Mouse (Mus musculus) heart, adult 2 months (tissue): ENCODE results near the gene H2-DMa. TPM values are rescaled to one million over a fixed set of nuclear protein-coding genes. Genes with fewer than 3 reads are reported as not detected.

Experiments used
- DNase-seq, 2 experiments: peaks; one replicate each; pipeline ENCODE4 v3.0.0; 2021
- H3K27ac ChIP-seq: fragments of 200-600 bp; 2 replicates; pipeline ENCODE4 v1.8.1; 2022
- H3K27me3 ChIP-seq: fragments of 200-500 bp; 2 replicates; pipeline ENCODE4 v1.6.1; 2012; ENCODE audit warnings: mild to moderate bottlenecking, low read length, inconsistent platforms, mixed read lengths; ENCODE audit not compliant: control insufficient read depth, insufficient read depth
- H3K36me3 ChIP-seq: fragments of 200-500 bp; 2 replicates; pipeline ENCODE4 v1.6.1; 2012; ENCODE audit warnings: low read length, inconsistent platforms; ENCODE audit not compliant: control insufficient read depth, insufficient read depth
- H3K4me1 ChIP-seq: fragments of 200-500 bp; 2 replicates; pipeline ENCODE4 v1.6.1; 2011; ENCODE audit warnings: low read length; ENCODE audit not compliant: control insufficient read depth, insufficient read depth
- H3K4me3 ChIP-seq: fragments of 200-600 bp; 2 replicates; pipeline ENCODE4 v1.8.1; 2022
- H3K79me2 ChIP-seq: fragments of 200-500 bp; replicated peaks from 2 replicates; pipeline ENCODE4 v1.6.1; 2012; ENCODE audit warnings: mild to moderate bottlenecking, inconsistent platforms, low read length, moderate library complexity, mixed read lengths; ENCODE audit not compliant: control insufficient read depth, insufficient read depth
- H3K9ac ChIP-seq: fragments of 200-500 bp; 2 replicates; pipeline ENCODE4 v1.6.1; 2012; ENCODE audit warnings: low read depth, mild to moderate bottlenecking, control low read depth, inconsistent platforms, low read length, mixed read lengths
- CTCF ChIP-seq: fragments of 200-600 bp; IDR thresholded peaks from 2 replicates; pipeline ENCODE4 v1.8.1; 2022; ENCODE audit warnings: antibody characterized with exemption, mild to moderate bottlenecking, moderate library complexity
- EP300 ChIP-seq: fragments of 200-500 bp; IDR thresholded peaks from 2 replicates; pipeline ENCODE4 v1.6.1; 2011; ENCODE audit warnings: low read depth, low read length, control low read depth; ENCODE audit not compliant: insufficient read depth
- POLR2A ChIP-seq: fragments of 200-500 bp; IDR thresholded peaks from 2 replicates; pipeline ENCODE4 v1.6.1; 2011; ENCODE audit warnings: mild to moderate bottlenecking, low read depth, low read length, control low read depth; ENCODE audit not compliant: insufficient read depth
- WGBS: fragments of 180-500 bp; shearing (Covaris S2); methylation state at CpG from one replicate; pipeline ENCODE4 v1.1.7; 2018; 5-methylcytosine and 5-hydroxymethylcytosine counted together
- intact Hi-C: fragments of 180-260 bp; cut with DNase I; formaldehyde crosslinking; loops from one replicate; pipeline ENCODE4 v1.15.1; 2025
- polyA plus RNA-seq: library from polyadenylated mRNA; depleted of rRNA; stranded (reverse); fragments of >200 nt; gene quantifications from 2 replicates; pipeline ENCODE4 v1.2.3, GENCODE M21; 2012
- total RNA-seq, 2 experiments: library from RNA; stranded (reverse); gene quantifications; 2 replicates each; pipeline ENCODE4 v1.2.3; 2021

The H2-DMa gene
- total and polyA plus RNA-seq, 3 experiments, result 4.0 to 21.3 (median 7.5) TPM

DNA sequence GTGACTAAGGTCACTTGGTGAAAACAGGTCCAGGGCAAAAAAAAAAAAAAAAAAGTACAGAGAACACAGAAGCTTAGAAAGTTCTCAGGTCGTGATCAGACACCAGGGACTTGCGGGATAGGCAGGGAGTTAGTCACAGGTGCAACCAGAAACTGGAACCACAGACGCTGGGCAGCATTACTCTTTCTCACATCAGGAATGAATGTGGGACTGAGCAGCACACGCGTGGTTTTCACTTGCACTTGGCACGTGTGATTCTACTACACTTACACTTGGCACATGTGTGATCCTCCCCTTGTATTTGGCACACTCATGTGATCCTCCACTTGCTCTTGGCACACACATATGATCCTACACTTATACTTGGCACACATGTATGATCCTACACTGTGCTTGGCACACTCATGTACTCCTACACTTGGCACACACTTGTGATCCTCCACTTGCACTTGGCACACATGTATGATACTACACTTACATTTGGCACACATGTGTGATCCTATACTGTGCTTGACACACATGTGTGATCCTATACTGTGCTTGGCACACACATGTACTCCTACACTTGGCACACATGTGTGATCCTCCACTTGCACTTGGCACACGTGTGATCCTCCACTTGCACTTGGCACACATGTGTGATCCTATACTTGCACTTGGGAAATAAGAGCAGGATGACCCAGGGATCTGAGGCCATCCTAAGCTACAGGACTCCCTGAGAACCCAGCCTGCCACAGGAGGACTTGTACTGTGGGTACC, 12.1 kb upstream of the H2-DMa start:
- Histone ChIP-seq H3K4me3 (no peak overlapping the region), H3K27me3 (no peaks in the 10 kb centered on the region), H3K27ac (no peak overlapping the region), H3K36me3 (peaks cover 9% of the 10 kb centered on the region), H3K9ac (no peak overlapping the region), H3K79me2 (no peaks in the 10 kb centered on the region), H3K4me1 (no peaks in the 10 kb centered on the region)
- intact Hi-C loops, result loop anchor here (10.0 kb wide), 1 partner anchor 128 kb away; the partner anchor contains the start of gene H2-Ob
- DNase-seq, result no peak
- 75% methylated on average over 7 of the region's 7 CpGs for WGBS
- no peak for TF ChIP-seq POLR2A
- TF ChIP-seq CTCF, result no peak
- TF ChIP-seq EP300, result no peak

DNA sequence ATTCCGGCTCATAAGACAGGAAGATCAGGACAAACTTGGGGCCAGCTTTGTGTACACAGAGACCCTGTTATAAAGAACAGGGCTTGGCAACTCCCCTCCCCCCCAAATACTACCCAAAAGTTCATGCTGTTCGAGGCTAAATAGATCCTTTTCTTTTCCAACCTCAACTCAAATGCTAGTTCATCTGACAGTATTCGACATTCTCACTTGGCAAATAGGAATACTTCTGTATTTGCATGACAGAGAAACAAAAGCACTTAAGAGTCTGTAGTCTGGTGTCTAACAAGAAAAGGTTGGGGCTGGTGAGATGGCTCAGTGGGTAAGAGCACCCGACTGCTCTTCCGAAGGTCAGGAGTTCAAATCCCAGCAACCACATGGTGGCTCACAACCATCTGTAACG, 10.9 kb upstream of the H2-DMa start:
- intact Hi-C loops, result loop anchor here (10.0 kb wide), 1 partner anchor 126 kb away; the partner anchor contains the start of gene H2-Ob
- H3K27me3 ChIP-seq, result no peaks in the 10 kb centered on the region
- no peak overlapping the region for H3K27ac ChIP-seq
- no peaks in the 10 kb centered on the region for H3K79me2 ChIP-seq
- 82% methylated on average over 5 of the region's 6 CpGs for WGBS
- no peaks in the 10 kb centered on the region for H3K4me1 ChIP-seq
- H3K36me3 ChIP-seq, result peaks cover 19% of the 10 kb centered on the region
- no peak for TF ChIP-seq POLR2A
- no peak for TF ChIP-seq CTCF
- TF ChIP-seq EP300, result no peak
- no peak overlapping the region for H3K4me3 ChIP-seq
- no peak overlapping the region for H3K9ac ChIP-seq
- no peak for DNase-seq

DNA sequence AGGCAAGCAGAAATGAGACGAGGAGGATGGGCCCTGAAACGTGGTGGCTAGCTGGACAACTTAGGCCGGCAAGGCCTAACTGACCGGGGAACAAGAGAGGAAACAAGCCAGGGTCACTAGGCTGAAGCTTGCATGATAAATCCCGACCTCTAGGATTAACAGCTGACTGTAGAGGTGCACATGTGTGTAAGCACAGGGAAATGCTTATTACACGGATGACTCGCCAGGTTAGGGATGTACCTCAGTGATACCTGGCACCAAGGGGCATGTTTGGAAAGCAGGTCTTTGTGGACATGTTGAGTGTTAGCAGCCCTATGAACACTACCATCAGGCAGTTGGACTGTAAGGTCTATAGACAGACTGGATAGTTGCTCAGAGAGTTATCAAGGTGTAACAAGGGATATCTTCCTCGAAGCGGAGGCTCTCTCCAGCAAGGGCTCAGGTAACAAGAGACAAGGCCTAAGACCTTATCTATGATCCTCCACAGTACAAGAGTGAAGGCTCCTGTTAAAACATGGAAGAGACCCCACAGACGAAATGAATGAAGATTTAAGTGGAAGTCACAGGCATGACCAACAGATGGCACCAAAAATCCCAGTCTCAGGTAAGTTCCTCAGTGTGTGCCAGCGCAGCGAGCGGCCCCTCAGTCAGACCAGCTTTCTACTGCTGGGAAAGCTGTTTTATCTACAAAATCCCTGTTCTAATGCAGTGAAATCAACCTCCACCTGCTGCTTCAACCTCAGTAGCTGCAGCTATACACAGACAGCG, 10.1 kb upstream of the H2-DMa start:
- Histone ChIP-seq H3K27ac (no peak overlapping the region), H3K4me1 (no peaks in the 10 kb centered on the region), H3K4me3 (no peak overlapping the region), H3K36me3 (peaks cover 26% of the 10 kb centered on the region), H3K79me2 (no peaks in the 10 kb centered on the region), H3K9ac (no peak overlapping the region), H3K27me3 (no peaks in the 10 kb centered on the region)
- no peak for DNase-seq
- no peak for TF ChIP-seq EP300
- TF ChIP-seq CTCF, result peak; percentile 48
- intact Hi-C loops, result loop anchor here (10.0 kb wide), 1 partner anchor 126 kb away; the partner anchor contains the start of gene H2-Ob
- WGBS, result 81% methylated on average over 14 of the region's 14 CpGs

DNA sequence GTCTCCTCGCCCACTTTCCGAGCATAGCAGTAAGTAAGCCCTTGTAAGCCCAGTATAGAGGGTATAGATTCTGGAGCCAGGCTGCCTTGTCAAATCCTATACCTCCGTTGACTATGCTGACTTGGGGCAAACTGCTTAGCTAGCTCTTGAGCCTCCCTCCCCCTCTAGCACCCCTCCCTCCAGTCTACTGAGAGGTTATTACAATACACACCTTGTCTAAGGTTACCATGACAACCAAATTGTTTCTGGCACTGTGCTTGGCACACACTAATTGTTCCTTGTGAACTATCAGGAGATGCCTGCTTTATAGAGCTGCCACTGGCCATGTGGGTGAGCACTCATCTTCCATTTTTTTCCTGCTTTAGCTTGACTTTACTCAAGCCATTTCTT, 9.5 kb upstream of the H2-DMa start:
- H3K9ac ChIP-seq, result no peak overlapping the region
- intact Hi-C loops, result loop anchor here (10.0 kb wide), 2 partner anchors 125 to 495 kb away; partner anchors contain the start of genes Agpat1, H2-Ob and Rnf5
- H3K27me3 ChIP-seq, result no peaks in the 10 kb centered on the region
- no peak overlapping the region for H3K4me3 ChIP-seq
- H3K27ac ChIP-seq, result no peak overlapping the region
- H3K4me1 ChIP-seq, result 0 out of 2 replicates have a peak, but pooled peaks cover under 1% of the 10 kb centered on the region
- TF ChIP-seq CTCF, result no peak
- TF ChIP-seq POLR2A, result no peak
- TF ChIP-seq EP300, result no peak
- peaks cover 30% of the 10 kb centered on the region for H3K36me3 ChIP-seq
- no peaks in the 10 kb centered on the region for H3K79me2 ChIP-seq
- DNase-seq, result no peak
- 71% methylated on average over 3 of the region's 3 CpGs for WGBS

DNA sequence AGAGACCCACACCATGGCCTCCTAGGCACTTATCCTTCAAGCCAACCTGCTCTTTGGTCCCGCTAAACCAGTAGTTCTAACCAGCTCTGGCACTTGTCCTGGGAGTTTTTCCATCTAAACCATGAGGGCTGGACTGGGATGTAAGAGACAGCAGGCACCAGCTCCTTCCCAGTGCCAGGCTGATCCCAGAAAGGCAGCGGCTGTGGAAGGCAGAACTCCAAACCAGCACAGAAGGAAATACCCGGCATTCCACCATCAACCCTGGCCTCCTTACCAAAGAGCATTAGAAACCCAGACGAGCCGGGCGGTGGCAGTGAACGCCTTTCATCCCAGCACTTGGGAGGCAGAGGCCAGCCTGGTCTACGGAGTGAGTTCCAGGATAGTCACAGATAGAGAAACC, 9.0 kb upstream of the H2-DMa start:
- Histone ChIP-seq H3K4me1 (0 out of 2 replicates have a peak, but pooled peaks cover 1% of the 10 kb centered on the region), H3K36me3 (peaks cover 30% of the 10 kb centered on the region), H3K27me3 (no peaks in the 10 kb centered on the region), H3K4me3 (no peak overlapping the region), H3K9ac (no peak overlapping the region), H3K79me2 (no peaks in the 10 kb centered on the region), H3K27ac (no peak overlapping the region)
- no peak for DNase-seq
- intact Hi-C loops, result loop anchor here (10.0 kb wide), 1 partner anchor 494 kb away; the partner anchor contains the start of genes Agpat1 and Rnf5
- TF ChIP-seq CTCF (no peak), EP300 (no peak), POLR2A (no peak)
- WGBS, result 51% methylated on average over 8 of the region's 8 CpGs

DNA sequence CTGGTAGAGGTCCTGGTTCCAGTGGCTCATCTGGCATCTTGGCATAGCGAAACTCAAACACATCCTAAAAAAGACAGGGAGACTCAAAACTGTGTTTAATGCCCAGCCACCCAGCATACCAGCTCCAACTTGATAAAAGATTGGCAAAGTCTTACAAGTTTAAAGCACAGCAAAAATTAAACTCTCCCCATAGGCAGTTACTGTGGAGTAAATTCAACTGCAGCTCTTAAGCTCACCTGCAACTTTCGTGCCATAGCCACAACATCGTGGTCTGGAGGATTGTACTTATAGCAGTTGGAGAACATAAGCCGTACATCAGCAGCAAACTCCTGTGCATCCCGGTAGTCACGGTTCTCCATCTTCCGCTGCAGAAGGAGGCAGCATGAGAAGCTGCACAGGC, 5.2 kb upstream of the H2-DMa start:
- H3K9ac ChIP-seq, result no peak overlapping the region
- TF ChIP-seq EP300 (no peak), CTCF (no peak), POLR2A (no peak)
- intact Hi-C loops, result loop anchor here (10.0 kb wide), 1 partner anchor 491 kb away; the partner anchor contains the start of genes Agpat1 and Rnf5
- no peak overlapping the region for H3K27ac ChIP-seq
- peaks cover 41% of the 10 kb centered on the region for H3K36me3 ChIP-seq
- 79% methylated on average over 7 of the region's 7 CpGs for WGBS
- no peak overlapping the region for H3K4me3 ChIP-seq
- no peaks in the 10 kb centered on the region for H3K27me3 ChIP-seq
- peaks cover 2% of the 10 kb centered on the region for H3K79me2 ChIP-seq
- H3K4me1 ChIP-seq, result 0 out of 2 replicates have a peak, but pooled peaks cover 2% of the 10 kb centered on the region
- no peak for DNase-seq
